Mouse (Mus musculus) heart, adult 9 months (tissue): Measurements from ENCODE around the gene Ddx5.
"Not testable (repeated sequence)": the region's sequence is repeated elsewhere in the genome, so short reads cannot be mapped to it uniquely, and the experiment has no call there.

Source experiments
- DNase-seq, 2 experiments: peaks; one replicate each; pipeline ENCODE4 v3.0.0; 2022; ENCODE audit warnings: low spot score in 2 of 2

Ddx5 gene

DNA sequence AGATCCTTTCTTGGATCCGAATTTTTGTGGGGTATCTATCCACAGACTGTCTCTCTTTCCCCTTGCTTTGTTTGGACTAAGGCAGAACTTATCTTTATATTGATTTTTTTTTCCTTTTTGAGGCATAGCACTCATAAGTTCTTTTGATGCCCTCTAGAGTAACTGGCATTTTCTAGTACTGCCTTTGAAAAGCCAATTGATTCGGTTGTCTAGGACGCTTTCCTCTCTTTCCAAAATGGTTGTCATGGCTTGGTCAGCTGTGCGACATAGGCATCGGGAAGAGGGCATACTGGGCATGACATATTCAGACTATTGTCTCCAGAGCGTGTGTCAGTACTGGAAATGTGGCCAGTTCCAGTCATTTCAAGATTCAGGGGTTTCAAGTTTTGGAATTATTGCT is 664 bp upstream of the Ddx5 start:
- DNase-seq = no peak

DNA sequence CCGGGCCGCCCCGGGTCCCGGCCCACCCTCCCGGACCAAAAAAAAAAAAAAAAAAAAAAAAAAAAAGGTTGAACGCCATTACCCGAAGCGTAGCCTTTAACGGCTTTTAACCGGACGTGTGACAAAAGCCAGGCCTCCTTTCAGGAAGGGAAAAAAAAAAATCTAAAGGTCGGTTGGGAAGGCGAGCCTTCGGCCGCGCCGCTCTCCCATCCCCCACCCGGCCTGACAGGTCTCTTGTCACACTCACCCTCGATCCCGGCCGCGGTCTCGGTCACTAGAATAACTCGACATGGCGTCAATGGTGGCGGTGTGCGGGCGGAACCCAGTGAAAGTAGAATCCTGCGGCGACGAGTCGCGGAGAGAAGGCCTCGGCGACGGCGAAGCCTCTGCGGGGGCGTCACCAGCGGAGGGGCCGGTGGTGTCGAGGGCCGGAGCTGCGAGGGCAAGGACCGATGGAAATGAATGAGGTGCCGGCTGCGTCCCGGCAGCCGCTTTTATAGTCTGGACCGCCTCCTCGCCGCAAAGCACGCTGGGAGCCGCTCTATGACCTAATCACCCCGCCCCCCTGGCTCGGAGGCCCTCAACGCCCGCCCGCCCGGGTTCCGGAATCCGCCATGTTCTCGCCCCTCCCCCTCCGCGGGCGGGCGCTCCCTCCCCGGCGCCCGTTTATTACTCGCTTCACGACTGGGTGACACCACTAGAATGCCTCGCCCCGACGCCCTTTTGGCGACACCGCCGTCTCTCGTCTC is 785 bp downstream of the Ddx5 start:
- peak; percentile 98 to 99 for DNase-seq

DNA sequence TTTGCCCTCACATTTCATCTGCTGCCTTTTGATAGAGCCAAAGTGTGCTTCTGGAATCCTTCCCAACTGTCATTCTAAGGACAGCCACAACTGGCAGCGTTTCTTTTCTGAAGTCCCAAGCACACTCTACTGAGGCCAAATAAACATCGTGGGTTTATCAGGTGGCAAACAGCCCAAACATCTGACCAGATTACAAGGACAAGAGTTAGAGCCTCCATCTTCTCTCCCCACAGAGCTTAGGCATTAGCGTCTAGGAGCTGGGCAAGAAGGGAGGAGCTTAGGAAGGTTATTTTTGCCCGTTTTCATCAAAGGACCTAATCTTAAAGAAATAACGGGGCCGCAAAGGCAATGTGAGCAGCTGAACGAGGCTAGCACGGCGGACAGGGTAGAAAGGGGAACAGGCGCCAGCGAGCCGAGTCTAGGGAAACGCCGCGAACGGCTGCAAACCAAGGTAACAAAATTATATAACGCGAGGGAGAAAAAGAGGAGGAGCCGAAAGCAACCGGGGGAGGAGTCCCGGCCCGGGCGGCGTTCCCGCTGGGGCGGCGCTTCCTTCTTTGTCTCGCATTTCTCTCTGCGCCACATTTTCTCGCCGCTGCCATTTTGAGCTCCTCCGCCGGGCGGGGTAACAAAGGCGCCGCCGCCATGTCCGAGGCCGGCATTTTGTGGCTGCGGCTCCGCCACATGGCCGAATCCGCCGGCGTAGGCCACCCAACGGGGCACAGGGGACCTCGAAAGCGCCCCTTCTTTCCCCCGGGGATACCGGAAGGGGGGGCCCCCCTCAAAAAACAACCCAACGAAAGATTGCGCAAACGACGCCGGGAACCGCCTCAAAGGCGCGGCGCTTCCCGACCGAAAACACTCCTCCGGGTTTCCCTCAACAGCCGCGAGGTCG is 1.6 kb downstream of the Ddx5 start:
- peak; percentile 88 to 94 for DNase-seq

DNA sequence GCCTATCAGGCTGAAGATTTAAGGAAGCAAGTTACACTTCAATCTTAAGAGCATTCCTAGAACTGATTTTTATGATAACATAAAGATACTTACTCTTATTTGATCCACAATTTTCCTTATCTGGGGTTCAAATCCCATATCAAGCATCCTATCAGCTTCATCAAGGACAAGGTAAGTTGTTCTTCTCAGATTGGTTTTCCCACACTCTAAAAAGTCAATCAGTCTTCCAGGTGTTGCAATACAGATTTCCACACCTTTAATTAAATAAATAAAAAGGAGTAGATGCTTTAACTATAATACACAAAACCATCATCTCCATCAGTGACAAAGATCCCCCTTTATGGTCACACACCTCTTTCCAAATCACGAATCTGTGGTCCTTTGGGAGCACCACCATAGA is 3.9 kb downstream of the Ddx5 start:
- no peak for DNase-seq

DNA sequence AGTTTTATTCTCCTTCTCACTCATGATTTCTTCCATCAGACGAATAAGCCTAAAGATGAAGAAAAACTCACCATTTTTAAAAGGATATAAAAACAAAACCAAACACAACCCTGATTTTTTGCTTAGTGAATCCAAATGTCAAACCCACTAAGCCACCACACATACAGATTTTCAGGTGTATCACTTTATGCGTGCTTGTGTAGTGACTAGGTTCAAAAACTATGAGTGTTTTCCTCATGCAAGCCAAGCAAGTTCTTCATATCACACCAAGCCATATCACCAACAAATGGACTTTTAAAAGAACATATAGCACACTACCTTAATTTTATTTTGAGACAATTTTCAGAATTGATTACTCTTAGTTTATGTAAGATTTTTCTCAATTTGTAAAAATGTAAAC is 4.5 kb downstream of the Ddx5 start:
- no peak for DNase-seq

DNA sequence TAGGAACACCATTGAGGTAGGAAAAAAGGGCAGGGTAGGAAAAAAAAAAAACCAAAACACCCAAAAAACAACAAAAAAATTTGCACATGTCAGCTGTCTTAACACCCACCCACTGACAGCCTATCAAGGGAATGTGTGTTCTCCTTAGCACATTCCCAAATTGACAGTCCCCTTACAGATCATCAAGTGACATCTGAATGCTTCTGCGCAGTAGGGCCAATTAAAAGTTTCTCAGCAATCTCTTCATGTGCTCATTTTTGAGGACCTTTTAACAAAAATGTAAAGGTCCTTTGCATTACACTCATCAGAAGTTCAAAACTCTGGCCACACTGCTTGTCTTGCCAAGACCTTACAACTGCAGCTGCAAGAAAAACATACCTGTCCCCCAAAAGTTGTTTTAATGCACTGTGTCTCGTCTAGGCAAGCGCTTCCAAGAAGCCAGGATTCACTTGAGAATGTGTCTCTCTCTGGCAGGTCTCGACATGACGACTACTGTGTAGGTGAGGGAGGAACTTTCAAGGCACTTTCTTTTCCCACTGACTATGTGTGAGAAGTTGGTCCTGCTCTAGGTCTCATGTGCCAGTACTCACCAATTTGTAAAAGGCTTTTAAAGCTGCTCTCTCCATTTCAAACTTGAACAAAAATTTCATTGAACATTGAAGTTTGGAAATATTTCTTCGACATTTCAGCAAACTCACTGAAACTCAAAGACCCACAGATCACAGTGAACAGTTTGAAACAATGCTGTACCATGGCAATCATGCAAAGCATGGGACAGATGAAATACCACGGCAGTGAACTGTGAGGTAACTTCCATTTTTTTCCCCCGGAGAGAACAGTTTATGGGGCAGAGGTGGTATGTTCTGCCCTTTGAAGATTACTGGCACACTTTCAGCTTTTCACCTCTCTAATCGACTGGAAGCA is 5.9 kb downstream of the Ddx5 start:
- no peak for DNase-seq

DNA sequence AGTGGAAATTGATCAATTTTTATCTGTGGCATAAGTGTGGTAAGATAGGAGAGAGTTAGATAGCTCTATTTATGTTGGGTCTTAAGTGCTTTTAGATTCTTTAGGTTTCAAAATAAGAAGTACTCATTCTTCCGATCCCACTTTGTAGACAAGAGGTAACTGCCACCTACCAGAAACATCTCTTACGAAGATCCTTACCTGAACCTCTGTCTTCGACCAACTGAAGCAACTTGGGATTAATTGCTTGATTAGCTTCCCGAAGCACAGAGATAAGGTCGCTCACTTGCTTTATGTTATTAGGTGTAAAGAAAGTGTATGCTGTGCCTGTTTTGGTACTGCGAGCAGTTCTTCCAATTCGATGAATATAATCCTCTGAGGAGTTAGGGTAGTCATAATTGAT is 6.7 kb downstream of the Ddx5 start:
- DNase-seq = not testable (repeated sequence)

DNA sequence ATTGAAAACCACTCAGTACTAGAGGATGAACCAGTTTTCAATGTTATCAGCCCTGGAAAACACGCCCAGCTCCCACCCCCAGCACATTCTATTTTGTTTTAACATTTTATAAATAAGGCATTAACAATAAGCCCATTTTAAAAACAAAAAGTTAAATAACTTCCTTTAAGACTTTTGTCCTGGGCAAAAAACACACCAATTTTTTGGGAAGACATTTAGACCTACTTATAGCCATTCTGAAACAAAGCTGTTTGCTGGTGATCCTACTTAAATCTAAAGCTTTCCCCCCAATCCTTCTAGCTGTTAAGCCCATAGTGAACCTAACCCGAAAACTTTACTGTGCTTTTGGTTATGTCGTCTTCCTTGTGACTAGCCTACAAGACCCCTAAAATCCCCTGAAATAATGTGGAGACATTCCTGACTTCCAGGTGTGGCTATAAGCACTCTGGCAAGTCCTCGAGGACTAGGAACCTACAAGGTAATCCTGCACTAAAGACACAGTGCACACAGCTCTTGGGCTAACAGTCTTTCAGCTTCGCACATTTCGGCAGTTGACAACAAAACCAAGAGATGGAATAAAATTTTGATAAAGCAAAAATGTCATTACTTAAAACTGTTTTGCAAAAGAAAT is 8.3 kb downstream of the Ddx5 start:
- no peak for DNase-seq

DNA sequence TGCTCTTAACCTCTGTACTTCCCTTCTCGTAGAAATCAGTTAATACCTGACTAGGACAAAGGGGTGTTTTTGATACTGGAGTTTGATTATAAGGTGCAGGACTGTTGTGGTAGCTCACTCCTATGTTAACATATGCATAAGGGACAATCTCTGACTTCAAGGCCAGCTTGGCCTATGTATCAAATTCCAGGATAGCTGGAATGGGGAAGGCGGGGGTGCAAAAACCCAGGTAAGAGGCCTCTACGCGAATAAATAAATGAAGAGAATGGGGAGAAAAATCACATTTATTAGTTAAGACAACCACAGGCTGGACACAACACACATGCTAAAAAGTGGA is 8.9 kb downstream of the Ddx5 start:
- DNase-seq = no peak

DNA sequence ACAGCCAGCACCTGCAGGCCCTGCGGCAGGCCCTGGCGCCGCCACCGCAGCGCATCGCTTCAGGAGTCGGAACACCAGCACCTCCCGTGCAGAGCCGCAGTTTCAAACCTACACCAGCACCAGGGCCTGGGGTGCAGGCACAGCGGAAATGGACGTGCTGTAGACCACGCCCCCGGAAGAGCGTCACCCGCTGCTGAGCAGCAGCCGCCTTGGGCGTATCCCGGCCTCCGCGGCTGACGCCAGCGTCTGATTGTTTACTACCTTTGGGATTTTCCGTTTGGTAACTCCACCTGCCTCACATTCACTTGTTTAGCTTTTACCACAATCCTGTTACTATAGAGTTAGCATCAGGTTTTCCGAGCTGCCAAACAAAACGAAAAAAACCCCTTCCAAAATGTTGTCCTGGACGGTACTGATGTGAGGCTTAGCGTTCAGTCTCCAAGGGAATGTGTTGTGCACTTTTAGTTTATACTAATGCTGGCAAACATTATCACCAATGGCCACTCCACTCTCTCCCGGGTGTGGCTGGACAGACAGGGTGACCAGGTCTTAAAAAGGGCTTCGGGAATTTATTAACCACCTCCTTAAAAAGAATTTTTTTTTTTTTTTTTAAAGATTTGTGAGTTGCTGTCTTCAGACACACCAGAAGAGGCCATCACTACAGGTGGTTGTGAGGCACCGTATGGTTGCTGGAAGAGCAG is 9.4 kb downstream of the Ddx5 start, which contains the start of gene Polg2:
Gene Polg2 (minus strand): TSS at position 150 of the 701 bp plus-strand sequence.
- DNase-seq = peak; percentile 93

DNA sequence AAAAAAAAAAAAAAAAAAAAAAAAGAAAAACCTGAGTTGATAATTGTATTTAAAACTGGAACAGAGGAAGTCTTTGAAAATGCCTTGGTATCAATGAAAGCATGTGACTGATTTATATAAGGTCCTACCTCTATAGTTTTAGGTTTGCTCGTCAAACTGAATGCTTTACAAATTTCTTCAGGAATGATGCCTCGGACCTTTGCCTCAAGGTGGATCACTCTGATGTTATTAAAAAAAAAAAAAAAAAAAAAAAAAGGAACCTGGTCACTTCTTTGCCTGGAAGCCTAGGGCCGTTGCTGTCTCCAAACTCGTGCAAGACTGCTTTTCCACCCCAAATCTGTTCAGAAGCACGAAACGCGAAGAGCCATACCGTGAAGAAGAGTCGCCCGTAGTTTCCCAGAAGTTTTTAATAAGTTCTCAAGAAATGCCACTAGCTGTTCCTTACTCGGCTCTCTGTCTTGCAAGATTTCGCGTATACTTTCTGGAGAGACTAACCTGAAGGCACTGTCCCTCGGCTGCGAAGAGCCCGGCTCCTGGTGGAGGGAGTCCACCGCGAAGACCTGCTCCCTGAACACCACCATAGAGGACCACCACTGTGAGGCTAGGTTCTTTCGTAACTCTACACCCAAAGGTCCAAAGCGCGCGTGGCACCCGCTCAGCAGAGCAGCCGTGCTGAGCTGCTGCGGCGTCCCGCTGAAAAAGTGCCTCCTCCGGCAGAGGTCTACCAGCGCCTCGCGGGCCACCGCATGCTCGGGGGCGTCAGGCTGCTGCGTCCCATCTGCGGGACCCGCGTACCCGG is 10.2 kb downstream of the Ddx5 start:
- no peak for DNase-seq

DNA sequence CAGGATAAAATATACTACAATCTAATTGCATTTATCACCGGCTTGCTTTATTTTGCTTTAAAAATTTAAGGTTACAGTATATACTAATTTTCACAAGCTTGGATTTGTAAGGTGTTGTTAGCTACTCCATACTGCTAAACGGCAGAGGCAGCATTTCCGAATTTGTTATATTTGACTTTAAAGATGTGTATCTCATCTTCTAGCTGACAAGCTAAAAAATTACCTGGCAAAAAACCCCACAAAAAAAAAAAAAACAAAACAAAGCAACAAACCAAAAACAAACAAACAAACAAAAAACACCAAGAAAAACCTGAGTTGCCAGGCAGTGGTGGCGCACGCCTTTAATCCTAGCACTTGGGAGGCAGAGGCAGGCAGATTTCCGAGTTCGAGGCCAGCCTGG is 10.9 kb downstream of the Ddx5 start:
- DNase-seq = no peak

DNA sequence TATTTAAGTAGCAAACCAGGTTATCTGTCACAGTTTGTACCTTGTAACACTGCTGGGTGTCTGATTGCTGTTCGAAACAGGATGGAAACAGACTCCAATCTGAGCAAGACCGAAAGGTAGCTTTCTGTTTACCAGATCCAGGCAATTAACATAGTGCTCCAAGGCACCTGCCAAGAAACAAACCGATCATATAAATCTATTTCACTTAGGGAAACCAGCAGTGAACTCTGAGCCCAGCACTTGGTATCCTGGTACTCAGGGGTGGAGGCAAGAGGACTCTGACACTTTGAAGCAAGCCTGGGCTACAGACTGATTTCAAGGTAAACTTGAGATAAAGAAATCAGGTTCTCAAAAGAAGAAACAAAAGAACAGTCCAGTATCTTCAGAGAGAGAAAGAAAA is 11.6 kb downstream of the Ddx5 start:
- DNase-seq = no peak

DNA sequence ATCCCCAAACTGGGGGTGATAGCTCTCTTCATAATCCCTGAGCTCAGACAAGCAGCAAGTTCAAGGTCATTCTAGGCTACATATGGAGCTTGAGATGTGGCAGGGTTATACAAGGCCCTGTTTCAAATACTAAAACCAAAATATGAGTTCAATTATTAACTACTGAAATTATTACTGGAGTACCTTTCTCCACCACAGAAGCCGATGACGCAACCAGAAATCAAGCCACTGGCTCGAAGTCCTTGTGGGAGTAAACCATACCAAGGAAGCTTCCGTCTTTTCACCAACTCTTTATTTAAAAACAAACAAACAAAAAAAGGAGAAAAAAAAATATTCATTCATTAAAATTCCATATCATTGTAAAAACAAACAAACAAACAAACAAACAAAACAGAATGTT is 12.0 kb downstream of the Ddx5 start:
- no peak for DNase-seq

DNA sequence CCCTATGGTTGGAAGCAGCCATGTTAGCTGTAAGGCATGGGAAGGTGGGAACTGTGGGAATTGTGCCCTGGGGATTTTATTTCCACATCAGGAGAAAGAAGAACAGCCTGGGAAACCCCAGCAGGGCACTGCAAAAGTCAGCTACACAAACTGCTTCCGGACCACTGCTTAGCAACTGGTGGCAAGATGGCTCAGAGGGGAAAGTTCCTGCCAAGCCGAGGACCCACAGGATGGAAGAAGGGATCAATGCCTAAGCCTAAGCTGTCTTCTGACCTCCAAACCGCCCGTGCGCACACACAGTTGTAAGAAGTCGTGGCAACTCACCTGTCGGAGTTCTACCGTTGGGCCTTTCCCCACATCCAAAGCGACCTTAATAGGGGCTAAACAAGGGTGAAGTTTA is 15.9 kb downstream of the Ddx5 start:
- no peak for DNase-seq

DNA sequence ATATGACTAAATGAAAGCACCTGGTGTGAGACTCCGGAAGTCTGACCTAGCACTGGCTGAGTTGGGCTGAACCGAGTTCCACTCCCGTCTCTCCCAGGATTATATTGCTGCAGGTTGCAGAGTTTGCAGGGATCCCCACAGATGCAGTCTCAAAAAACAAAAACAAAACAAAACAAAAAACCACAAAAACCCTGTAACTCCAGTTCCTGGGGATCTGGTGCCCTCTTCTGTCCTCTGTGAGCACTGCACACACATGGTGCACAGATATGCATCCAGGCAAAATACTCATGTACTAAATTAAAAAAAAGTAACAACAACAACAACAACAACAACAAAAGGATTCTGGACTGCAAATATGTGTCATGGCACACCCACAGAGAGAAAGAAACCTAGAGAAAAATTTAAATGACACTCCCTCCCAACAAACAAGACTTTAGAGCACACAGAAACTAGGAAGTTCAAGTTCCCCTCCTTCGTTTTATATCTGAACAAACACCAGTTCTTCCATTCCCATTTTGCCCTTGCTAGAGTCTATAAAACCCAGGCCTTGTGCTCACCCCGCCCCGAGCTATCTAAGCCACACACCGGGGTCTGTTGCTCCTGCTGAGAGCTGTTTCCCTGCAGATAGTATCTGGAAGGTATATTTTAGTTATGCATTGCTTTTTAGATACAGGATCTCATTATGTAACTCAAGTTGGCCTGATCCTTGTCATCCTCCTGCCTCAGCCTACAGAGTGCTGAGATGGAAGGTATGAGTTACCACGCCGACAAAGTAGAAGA is 18.6 kb downstream of the Ddx5 start:
- DNase-seq = no peak

DNA sequence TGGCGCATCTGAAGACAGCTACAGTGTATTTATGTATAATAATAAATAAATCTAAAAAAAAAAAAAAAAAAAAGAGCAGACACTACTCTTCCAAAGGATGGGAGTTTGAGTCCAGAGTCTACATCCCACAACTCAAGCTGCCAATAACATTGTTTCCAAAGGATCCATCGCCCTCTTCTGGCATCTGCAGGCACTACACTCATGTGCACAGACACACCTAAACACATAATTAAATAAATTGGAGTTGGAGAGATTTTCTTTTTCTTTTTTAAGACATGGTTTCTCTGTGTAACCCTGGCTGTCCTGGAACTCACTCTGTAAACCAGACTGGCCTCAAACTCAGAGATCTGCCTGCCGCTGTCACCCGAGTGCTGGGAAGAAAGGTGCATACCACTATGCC is 21.5 kb downstream of the Ddx5 start:
- DNase-seq = no peak

DNA sequence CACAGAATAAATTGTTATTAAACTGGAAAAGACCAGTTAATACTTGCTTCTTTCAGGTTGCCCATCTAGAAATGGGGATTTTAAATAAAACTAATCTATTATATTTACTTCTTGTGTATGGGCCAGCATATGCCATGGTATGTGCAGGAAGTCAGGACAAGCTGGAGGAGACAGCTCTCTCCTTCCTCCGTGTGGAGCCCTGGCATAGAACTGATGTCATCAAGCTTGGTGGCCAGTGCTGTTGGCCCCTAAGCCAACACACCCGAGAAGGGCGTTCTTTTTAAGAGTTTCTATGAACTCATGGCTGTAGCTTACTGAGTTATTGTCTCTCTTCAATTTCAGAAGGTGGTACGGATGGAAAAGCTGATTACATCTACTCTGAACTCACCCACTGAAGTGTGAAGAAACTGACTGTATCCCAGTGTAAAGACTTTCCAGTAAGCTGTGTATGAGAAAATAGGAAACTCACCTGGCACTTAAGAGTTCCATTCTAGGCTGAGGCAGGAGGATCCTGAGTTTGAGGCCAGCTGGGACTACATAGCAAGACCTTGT is 22.3 kb downstream of the Ddx5 start:
- no peak for DNase-seq

DNA sequence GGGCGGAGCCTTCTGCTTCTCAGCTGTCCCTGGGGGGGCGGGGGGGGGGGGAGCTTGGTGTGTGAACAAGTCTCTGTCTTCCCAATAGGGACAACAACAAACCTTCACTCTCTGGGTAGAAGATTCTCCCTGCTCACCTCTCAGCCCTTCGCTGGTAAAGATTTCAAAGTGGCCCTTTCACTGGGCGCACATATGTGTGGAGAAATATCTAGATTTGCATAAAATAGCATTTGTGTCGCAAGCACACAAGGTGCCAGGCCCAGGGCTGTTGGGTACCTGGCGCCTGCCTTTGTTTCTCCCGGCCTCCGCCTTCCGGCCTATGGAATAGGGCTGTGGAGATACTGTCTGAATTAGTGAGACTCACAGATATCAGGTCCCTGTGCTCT is 26.2 kb downstream of the Ddx5 start:
- DNase-seq = no peak
